Mouse (Mus musculus) urinary bladder, adult 18-20 months (tissue): Measurements from ENCODE around the gene Mroh8.
A peak's percentile ranks its signal among the peaks of the same experiment; 100 is the strongest.

ENCODE experiments used
- DNase-seq, 2 experiments: peaks; one replicate each; pipeline ENCODE4 v3.0.0; 2022; ENCODE audit warnings: low spot score in 2 of 2, mixed read lengths in 2 of 2

Gene Mroh8

GRCm38 (mm10) chr2:157279416-157279800 lies at the start of gene Mroh8:
Gene Mroh8 (minus strand): TSS chr2:157279549.
- DNase-seq, result no peak

GRCm38 (mm10) chr2:157328570-157328969 lies 49.2 kb upstream of the Mroh8 start:
- no peak for DNase-seq

- DNase-seq, result no peak
These were observed 48.8 kb upstream of the Mroh8 start for GRCm38 (mm10) chr2:157328106-157328505.

- peak in 1 of 2 experiments; percentile 40 for DNase-seq
These were observed 45.9 kb upstream of the Mroh8 start for GRCm38 (mm10) chr2:157325238-157325637.

GRCm38 (mm10) chr2:157322029-157322766 lies 42.8 kb upstream of the Mroh8 start:
- no peak for DNase-seq

- no peak for DNase-seq
These were observed 41.5 kb upstream of the Mroh8 start for GRCm38 (mm10) chr2:157320886-157321285.

- no peak for DNase-seq
These were observed 40.8 kb upstream of the Mroh8 start for GRCm38 (mm10) chr2:157320135-157320534.

GRCm38 (mm10) chr2:157317220-157317619 lies 37.9 kb upstream of the Mroh8 start:
- DNase-seq, result no peak

GRCm38 (mm10) chr2:157316358-157316933 lies 37.1 kb upstream of the Mroh8 start:
- no peak for DNase-seq

- DNase-seq, result no peak
These were observed 36.1 kb upstream of the Mroh8 start for GRCm38 (mm10) chr2:157315486-157315885.

GRCm38 (mm10) chr2:157314310-157314709 lies 35.0 kb upstream of the Mroh8 start:
- DNase-seq, result no peak

- DNase-seq, result no peak
These were observed 34.4 kb upstream of the Mroh8 start for GRCm38 (mm10) chr2:157313718-157314117.

- no peak for DNase-seq
These were observed 31.8 kb upstream of the Mroh8 start for GRCm38 (mm10) chr2:157310963-157311637.

- DNase-seq, result no peak
These were observed 30.3 kb upstream of the Mroh8 start for GRCm38 (mm10) chr2:157309611-157310010.

GRCm38 (mm10) chr2:157308273-157308917 lies 29.0 kb upstream of the Mroh8 start:
- DNase-seq, result no peak

GRCm38 (mm10) chr2:157307715-157308265 lies 28.4 kb upstream of the Mroh8 start:
- no peak for DNase-seq

- DNase-seq, result no peak
These were observed 27.0 kb upstream of the Mroh8 start for GRCm38 (mm10) chr2:157306091-157307032.

GRCm38 (mm10) chr2:157303096-157303495 lies 23.7 kb upstream of the Mroh8 start:
- DNase-seq, result no peak

GRCm38 (mm10) chr2:157300051-157300450 lies 20.7 kb upstream of the Mroh8 start:
- no peak for DNase-seq

GRCm38 (mm10) chr2:157296105-157296689 lies 16.8 kb upstream of the Mroh8 start:
- no peak for DNase-seq

GRCm38 (mm10) chr2:157292093-157292492 lies 12.7 kb upstream of the Mroh8 start:
- DNase-seq, result peak; percentile 37 to 52
